Mouse (Mus musculus) hematopoietic stem cell, adult 5-6 weeks (primary cell): ENCODE measurements around the gene Glod4. TPM values are rescaled to one million over a fixed set of nuclear protein-coding genes. Genes with fewer than 3 reads are reported as not detected.
A peak's percentile ranks its signal among the peaks of the same experiment; 100 is the strongest.

ENCODE experiments used
- ATAC-seq, 2 experiments: fragments of 125-278 bp in 1 of 2; replicated peaks in 1 of 2; 2 replicates each; pipeline ENCODE4 v1.8.0; 2016 to 2017; ENCODE audit warnings: inconsistent platforms in 2 of 2, mild to moderate bottlenecking in 2 of 2, moderate number of reproducible peaks in 2 of 2, low read depth in 1 of 2, moderate TSS enrichment in 1 of 2; ENCODE audit not compliant: low FRiP score in 2 of 2, poor library complexity in 2 of 2, severe bottlenecking in 2 of 2, insufficient read depth in 1 of 2, low TSS enrichment in 1 of 2
- total RNA-seq: library from RNA; stranded (forward); fragments of 172-1452, 232-1000 nt; gene quantifications from 2 replicates; pipeline ENCODE4 v1.2.3, GENCODE M21; 2017

Glod4 gene
- total RNA-seq, result 295 and 311 TPM in 2 replicates

DNA sequence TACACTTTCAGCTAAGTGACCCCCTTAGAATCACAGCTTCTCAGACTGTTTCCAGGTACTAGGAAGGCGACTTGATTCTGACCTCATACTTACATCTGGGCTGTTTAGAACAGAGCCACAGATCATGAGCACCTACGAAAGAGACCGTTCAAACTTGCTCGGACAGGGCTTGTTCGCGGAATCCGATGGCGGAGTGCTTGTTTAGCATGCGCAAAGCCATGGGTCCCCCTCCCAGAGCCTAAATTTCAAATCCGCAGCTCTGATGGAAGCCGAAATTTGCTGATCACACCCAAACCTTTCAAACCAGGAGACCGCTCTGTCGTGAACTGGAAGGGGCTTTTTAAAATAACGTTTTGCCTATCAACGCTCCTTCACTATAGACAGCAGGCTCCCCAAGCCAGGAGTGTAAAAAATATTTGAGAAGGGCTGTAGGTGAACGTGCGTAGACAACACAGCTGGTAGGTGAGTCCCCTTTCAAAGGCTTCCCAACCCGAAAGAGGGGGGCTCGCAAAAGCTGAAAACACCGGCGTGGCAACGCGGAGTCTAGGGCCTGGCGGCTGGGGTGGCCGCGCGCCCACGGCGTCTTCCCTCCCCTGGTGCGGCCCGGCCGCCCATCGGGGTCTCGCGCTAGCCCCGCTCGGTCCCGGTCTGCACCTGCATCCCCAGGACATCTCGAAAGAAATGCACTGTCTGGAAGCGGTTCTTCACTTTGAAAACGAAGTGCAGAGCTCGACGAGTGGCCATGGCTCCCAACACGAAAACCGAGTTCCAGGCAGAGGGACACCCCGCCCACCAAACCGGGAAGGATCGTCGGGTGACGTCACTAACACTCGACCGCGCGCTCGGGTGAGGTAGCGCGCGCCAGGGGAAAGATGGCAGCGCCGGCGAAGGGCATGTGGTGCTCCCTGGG is at the start of gene Glod4, which contains the start of gene Mrm3:
Glod4 (minus strand) TSS at position 825 of the 910 bp plus-strand sequence.
Mrm3 (plus strand) TSS at position 815 of the 910 bp plus-strand sequence.
- peak; percentile 93 to 94 for ATAC-seq

DNA sequence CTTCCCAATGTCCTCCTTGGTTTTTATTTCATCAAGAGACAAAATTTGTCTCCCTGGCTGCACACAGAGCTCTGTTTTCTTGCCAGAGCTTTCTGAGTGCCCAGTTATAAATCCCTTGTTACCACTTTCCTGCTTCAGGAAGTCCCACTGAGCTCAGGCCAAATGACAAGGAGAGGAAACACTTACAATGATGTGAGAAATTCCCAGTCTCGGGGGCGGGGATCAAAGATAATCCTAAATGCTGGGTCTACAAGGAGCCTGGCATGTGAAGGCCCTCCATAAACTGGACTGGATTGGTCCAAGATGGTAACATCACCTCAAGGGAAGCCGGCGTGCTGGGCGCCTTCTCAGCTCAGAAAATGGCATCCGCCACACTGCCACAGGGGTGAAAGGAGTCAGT is 49.3 kb upstream of the Glod4 start:
- ATAC-seq, result no peak

GRCm38 (mm10) chr11:76292398-76292797 is 48.9 kb upstream of the Glod4 start:
- no peak for ATAC-seq

GRCm38 (mm10) chr11:76291960-76292359 is 48.4 kb upstream of the Glod4 start:
- ATAC-seq, result no peak

DNA sequence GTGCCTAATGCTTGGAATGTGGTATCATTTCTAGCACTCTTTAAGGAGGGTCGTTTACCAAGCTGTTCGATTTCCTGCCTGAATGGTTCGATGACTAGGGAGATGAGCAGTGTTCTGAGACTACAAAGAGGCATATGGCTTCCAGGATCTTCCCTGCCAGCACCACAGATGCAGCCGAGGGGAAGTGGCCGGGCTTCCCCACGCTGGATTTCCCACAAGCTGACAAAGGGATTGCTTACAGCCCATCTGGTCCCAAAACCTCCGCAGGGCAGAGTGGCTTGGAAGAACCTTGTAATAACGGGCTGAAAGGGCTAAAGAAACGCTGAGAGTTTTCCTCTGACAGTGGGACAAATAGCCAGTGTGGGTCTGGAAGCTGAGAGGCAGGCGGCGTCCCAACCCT is 46.8 kb upstream of the Glod4 start:
- ATAC-seq, result no peak

- ATAC-seq, result no peak
Measured at GRCm38 (mm10) chr11:76288645-76289044, 45.1 kb upstream of the Glod4 start.

DNA sequence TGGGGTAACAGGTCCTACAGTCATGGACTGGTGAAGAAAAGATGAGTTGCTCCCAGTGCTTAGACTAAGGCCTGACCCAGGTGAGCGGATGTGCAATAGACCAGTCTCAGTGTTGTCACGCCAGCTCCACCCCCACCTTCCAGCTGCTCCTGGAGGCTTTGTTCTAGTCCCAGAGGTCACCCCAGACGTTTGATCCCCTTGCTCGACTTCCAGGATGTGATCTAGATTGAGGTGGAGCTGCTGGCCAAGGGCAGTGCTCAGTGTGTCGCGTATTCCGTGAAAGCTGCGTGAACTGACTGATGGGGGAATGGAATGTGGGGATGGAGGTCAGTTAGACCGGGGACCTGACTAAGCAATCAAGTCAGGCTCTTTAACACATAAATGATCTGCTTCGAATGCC is 43.8 kb upstream of the Glod4 start:
- no peak for ATAC-seq

DNA sequence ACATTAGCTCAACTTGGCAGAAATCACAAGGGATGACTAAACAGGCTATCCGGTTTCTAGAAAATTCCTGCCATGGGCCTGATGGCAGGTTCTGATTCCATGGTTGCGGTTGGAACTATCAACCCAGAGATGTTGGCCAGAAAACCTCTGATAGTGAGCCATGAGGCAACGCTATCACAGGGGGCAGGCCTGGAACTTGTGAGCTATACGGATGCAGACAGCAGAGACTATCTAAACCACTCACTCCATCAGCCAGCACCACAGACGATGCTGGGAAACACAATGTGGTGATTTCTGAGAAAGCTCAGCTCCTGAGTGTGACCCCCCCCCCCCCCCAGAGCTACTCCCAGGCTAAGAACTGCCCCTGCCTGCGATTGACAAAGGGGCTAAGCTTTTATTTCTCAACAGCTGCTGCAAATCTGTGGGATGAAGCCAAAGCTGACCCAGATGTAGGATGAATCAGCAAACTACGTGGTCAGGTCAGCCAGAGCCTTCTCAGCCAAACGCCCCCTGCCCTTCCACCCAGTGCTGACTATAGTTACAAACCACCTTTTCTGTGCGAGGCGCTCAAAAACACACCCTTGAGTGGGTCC is 43.1 kb upstream of the Glod4 start:
- ATAC-seq, result no peak

GRCm38 (mm10) chr11:76285431-76286075 is 42.0 kb upstream of the Glod4 start:
- peak in 1 of 2 experiments; percentile 38; a peak in 1 of 4 replicates for ATAC-seq

DNA sequence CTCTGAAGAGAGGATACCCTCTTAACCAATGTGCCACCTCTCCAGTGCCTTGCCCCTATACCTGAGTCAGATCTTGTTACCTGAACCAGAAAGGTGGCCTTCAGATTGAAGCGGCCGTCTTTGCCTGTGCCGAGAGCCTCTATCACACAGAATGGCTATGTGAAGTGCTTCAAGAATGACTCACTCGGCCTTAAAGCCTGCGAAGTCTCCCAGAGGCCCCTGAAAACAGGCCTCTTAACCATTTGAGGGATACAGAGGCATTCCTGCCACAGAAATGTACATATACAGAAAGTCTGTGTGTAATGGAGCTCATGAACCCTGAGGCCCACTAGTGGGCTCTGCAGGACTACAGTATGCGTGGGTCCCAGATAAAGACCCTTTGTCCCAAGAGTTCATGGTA is 40.3 kb upstream of the Glod4 start:
- ATAC-seq, result no peak

DNA sequence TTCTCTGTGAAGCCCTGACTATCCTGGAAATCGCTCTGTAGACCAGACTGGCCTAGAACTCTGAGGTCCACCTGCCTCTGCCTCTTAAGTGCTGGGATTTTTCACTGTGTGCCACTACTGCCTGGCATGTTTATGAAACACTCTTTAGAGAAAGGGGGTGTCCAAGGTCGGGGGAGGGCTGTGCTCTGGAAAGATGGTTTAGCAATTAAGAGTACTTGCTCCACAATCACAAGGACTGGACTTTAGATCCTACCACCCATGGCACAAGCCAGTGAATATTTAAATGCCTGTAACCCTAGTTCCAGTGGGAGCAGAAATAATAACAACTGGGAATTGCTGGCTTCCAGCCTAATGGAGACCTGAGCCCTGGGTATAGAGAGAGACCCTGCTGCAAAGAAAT is 36.4 kb upstream of the Glod4 start:
- ATAC-seq, result no peak

DNA sequence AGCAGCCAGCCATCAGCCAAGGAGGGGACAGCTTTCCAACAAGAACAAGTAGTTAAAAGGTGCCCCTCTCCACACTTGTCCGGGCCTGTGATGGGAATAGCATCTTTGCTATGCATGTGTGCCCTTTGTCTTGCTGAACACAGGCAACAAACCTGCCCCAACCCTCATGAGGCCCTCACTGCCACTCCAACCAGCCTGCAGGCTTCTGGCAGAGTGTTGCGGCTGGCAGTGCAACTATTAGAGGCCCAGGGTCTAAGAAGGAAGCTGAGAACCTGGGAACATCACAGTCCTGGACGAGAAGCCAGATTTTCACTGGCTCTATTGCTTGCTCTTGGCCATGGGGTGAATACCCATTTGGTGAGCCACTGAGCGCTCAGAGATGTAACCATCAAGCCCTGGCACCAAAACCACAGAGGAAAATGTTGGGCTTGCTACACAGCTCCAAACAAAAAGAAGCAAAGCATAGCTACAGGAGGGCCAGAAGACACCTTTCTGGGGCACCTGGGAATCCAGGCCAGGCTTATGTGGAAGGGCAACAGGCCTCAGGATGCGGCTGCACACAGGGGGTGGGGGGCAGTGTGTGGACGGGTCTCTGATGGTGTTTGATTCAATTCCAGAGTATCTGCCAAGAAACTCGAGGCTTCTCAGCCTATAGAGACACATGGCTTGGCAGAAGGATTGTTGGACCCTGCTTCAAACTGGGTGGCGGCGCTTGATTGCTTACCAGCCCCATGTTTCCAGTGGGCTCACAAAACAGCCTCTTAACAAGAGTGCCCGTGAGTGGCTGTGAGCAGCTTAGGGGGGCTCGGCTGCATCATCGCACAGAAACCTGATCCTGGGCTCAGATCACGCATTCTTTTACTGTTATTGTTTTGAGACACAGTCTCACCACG is 35.7 kb upstream of the Glod4 start:
- ATAC-seq, result no peak

- no peak for ATAC-seq
Measured at GRCm38 (mm10) chr11:76272440-76272839, 28.9 kb upstream of the Glod4 start.

DNA sequence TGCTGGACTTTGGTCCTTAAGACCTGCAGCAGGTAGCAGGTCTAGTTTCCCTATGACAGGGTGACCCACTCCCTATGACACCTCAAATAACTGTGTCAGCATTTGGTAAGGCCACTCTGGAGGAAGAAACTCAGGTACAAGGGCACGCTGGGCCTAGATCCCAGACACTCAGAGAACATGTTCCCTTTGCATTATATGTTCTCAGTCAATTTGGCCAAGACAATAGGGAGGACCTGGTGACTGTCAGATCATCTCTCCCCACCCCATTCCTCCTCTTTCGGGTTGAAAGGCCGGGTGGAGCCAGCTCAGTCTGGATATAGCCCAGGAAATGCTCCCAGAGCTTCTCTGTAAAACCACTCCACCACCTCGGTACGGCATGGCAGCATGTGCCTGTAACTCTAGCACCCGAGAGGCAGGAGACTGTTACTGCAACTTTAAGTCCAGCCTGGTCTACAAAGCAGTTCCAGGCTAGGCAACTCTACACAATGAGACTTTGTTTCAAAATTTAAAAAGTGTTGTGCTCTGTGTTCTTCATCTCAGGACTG is 25.1 kb upstream of the Glod4 start:
- no peak for ATAC-seq

DNA sequence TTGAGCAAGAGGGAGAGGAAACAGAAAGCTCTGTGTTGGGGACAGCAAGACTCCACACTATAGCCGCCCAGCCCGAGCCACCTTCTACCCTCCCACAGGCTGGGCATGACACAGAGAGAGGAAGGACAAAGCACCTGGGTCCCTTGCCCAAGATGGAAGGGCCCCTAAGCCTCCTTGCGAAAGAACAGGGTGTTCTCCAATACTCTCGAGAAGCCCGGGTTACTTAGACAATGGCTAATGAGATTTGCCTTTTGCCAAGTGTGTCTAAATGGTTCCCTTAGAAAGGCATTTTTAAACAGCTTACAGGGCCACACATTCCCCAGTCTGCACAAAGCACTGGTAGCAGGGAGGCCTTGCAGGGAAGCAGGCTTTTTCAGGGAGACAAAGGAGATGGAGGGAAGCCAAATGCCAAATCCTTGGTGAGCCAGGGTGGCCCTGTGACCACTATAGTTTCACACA is 24.5 kb upstream of the Glod4 start:
- ATAC-seq, result peak in 1 of 2 experiments; percentile 46; a peak in 1 of 4 replicates

DNA sequence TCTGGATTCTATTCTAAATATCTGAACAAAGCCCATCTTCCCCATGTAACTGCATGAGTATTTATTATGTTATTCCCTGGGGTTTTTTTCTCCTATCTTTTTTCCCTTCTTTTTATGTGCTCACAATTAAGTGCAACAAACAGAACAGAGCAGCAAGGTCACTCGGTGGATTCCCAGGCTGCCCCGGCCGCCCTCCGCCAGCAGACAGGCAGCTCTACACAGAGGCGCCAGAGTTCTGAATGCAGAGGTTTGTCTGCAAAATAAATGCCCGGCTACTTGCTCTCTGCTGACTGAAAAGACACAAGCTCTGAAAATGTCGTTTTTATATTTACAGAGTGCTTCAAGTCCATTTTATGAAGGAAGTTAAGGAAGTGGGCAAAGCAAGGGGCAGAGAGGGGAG is 24.0 kb upstream of the Glod4 start:
- ATAC-seq, result no peak
